ENCODE assay signal across 9 mouse cellular contexts in the genomic region with DNA sequence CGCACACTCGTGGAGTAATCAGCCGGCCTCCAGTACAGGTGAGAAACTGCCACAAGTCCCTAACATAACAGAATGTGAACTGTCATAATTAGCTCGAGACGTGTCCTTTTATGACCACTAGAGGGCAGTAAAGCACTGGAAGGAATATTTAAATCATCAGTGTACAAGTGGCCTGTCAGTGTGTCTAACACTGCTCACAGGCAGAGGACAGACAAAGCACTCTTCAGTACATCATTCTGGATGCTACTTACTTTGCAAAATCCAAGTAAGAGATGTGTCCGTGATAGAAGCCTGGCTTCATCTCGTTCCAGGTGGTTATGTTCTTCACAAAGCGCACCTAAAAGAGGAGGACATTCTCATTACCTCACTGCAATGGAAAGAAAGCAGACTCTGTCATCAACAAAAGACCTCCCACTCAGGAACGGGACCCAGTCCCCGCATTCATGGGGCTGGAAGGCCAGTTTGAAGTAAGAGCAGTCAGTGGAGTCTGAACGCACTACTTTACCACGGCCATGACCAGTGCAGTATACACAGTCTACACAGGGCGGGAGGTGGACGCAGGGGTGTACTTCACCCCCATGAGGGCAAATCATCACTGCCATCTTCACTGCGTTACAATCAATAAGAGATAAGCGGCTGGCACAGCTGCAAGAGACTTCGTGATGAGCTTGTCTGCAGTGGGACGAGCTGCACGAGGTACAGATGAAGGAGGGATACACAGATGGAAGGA.
A peak's percentile ranks its signal among the peaks of the same experiment; 100 is the strongest.
DNase-seq lines count a peak whose midpoint lies in the region; ATAC-seq lines count a peak whose summit lies in the region.
"Had no signal": no experiment of that assay in that cellular context is flagged by ENCODE, and none has a peak within 500 bp of the region (broad histone marks: within the 10 kb centered on the region; RNA-seq: fewer than 3 reads in every experiment).

No protein-coding gene starts in this region.

- H3K9ac ChIP-seq in hindbrain, embryonic 15.5 days = no peak overlapping the region
- H3K9ac ChIP-seq in midbrain, embryonic 14.5 days (replicated peaks; ENCODE audit: low read length) = peak overlapping the region; percentile 34; the same call in 1 of the 2 replicates

- DNase-seq in right cerebral cortex, adult 18-20 months = peak; percentile 48
- no peak for DNase-seq in right cerebral cortex, postnatal 14 days
- peak; percentile 52 for DNase-seq in brain, embryonic 18.5 days (ENCODE audit: low read depth, low spot score)
- DNase-seq in forebrain, embryonic 10.5 days (ENCODE audit: extremely low spot score, low spot score) = peak; percentile 20
- DNase-seq in left cerebral cortex, postnatal 25 days (ENCODE audit: low spot score in 2 of 2) = peak; percentile 67 to 84
- DNase-seq in midbrain, embryonic 14.5 days = peak; percentile 93
- DNase-seq in thymus, postnatal 10 days (ENCODE audit: low spot score in 2 of 2) = peak; percentile 27 to 58

- ATAC-seq in hindbrain, embryonic 15.5 days (ENCODE audit: low FRiP score, low read depth) = peak; percentile 87
- peak; percentile 83 for ATAC-seq in midbrain, embryonic 14.5 days (ENCODE audit: low FRiP score, low TSS enrichment)

- H3K9me3 ChIP-seq in forebrain, embryonic 10.5 days = no peaks in the 10 kb centered on the region
- no peaks in the 10 kb centered on the region for H3K9me3 ChIP-seq in hindbrain, embryonic 15.5 days
- no peaks in the 10 kb centered on the region for H3K9me3 ChIP-seq in midbrain, embryonic 14.5 days (ENCODE audit: control insufficient read depth, low read length)

- H3K27ac ChIP-seq in forebrain, embryonic 10.5 days = peak overlapping the region; percentile 69
- peak overlapping the region; percentile 53 for H3K27ac ChIP-seq in hindbrain, embryonic 15.5 days (replicated peaks)
- peak overlapping the region; percentile 52; the same call in 1 of the 2 replicates for H3K27ac ChIP-seq in midbrain, embryonic 14.5 days (replicated peaks; ENCODE audit: low read depth, low read length)

- no peak overlapping the region for H3K4me2 ChIP-seq in hindbrain, embryonic 15.5 days
- H3K4me2 ChIP-seq in midbrain, embryonic 14.5 days (ENCODE audit: low read length) = no peak overlapping the region

- WGBS in forebrain, embryonic 10.5 days = 72% methylated on average over 19 of the region's 19 CpGs
- 53% methylated on average over 19 of the region's 19 CpGs for WGBS in hindbrain, embryonic 15.5 days
- 64% methylated on average over 19 of the region's 19 CpGs for WGBS in midbrain, embryonic 14.5 days

- peaks cover 8% of the 10 kb centered on the region for H3K4me1 ChIP-seq in forebrain, embryonic 10.5 days
- peaks cover 15% of the 10 kb centered on the region for H3K4me1 ChIP-seq in hindbrain, embryonic 15.5 days (replicated peaks)
- 0 out of 2 replicates have a peak, but pooled peaks cover 3% of the 10 kb centered on the region for H3K4me1 ChIP-seq in midbrain, embryonic 14.5 days (ENCODE audit: control insufficient read depth, insufficient read depth, low read length)

- H3K4me3 ChIP-seq in forebrain, embryonic 10.5 days = no peak overlapping the region
- H3K4me3 ChIP-seq in hindbrain, embryonic 15.5 days = no peak overlapping the region
- no peak overlapping the region for H3K4me3 ChIP-seq in midbrain, embryonic 14.5 days (replicated peaks; ENCODE audit: low read depth, low read length)
- H3K4me3 ChIP-seq: erythroblast, embryonic 14.5 days had no signal

- intact Hi-C loops in left cerebral cortex, postnatal 25 days (cut with DNase I) = loop anchor here (1.0 to 5.0 kb wide), 4 partner anchors 113 to 267 kb away; partner anchors contain the start of gene Sh3glb1

- H3K36me3 ChIP-seq in forebrain, embryonic 10.5 days (replicated peaks) = peaks cover 24% of the 10 kb centered on the region
- 0 out of 2 replicates have a peak, but pooled peaks cover 1% of the 10 kb centered on the region for H3K36me3 ChIP-seq in hindbrain, embryonic 15.5 days
- H3K36me3 ChIP-seq in midbrain, embryonic 14.5 days (ENCODE audit: control insufficient read depth, insufficient read depth, low read length) = peaks cover 3% of the 10 kb centered on the region; the same call in 1 of the 2 replicates

- no peaks in the 10 kb centered on the region for H3K27me3 ChIP-seq in forebrain, embryonic 10.5 days (ENCODE audit: poor library complexity, severe bottlenecking)
- H3K27me3 ChIP-seq in hindbrain, embryonic 15.5 days = no peaks in the 10 kb centered on the region
- H3K27me3 ChIP-seq in midbrain, embryonic 14.5 days (ENCODE audit: control insufficient read depth, insufficient read depth, low read length) = no peaks in the 10 kb centered on the region
